Mouse (Mus musculus) heart, postnatal 36 days (tissue): Measurements from ENCODE around the gene Arhgap10. TPM values are rescaled to one million over a fixed set of nuclear protein-coding genes. Genes with fewer than 3 reads are reported as not detected.

Experiments
- DNase-seq, 2 experiments: peaks; one replicate each; pipeline ENCODE4 v3.0.0; 2021 to 2022
- intact Hi-C: fragments of 180-260 bp; cut with DNase I; formaldehyde crosslinking; loops from one replicate; pipeline ENCODE4 v1.15.1; 2025
- total RNA-seq, 2 experiments: library from RNA; stranded (reverse); gene quantifications; 2 replicates each; pipeline ENCODE4 v1.2.3; 2021

Arhgap10 gene
- total RNA-seq, 2 experiments from 2014 or later, result 56.4 to 61.9 TPM

DNA sequence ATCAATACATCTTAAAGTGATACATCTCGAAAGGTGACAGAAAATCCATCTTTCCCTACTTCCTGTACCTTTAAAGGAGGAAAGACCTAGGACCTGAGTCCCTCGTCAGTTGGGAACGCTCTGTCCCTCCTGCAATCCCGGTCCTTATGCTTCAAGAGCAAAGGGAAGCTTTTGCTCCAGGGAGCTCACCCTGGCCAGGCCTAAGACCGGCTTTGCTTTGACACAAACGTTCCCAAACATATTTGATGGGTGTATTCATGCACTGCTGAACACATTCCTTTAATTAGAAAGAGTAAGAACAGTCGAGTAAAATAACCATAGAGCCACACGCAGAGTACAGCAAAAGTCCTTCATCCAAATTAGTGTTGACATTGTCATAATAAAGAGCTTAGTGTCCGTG, 199.2 kb downstream of the Arhgap10 start:
- DNase-seq, result no peak
- intact Hi-C loops, result loop anchor here (10.0 kb wide), 1 partner anchor 1254 kb away; no protein-coding TSS in a partner anchor

DNA sequence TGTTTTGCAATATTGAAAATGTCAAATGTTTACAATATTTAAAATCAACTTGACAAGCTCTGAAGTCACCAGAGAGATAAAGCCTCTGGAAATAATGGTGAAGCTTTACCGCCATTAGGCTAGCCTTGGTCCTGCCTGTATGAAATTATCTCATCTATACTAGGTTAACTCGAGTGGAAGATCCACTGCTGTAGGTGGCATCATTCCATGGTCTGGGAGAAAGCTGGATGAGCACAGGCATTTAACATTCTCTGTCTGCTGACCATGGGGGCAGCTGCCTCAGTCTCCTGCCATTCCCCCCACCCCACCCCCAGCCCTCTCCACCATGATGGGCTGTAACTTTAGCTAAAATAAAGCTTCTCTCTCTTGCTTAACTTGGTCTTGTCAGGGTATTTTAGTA, 200.0 kb downstream of the Arhgap10 start:
- intact Hi-C loops, result loop anchor here (10.0 kb wide), 1 partner anchor 1253 kb away; no protein-coding TSS in a partner anchor
- no peak for DNase-seq

DNA sequence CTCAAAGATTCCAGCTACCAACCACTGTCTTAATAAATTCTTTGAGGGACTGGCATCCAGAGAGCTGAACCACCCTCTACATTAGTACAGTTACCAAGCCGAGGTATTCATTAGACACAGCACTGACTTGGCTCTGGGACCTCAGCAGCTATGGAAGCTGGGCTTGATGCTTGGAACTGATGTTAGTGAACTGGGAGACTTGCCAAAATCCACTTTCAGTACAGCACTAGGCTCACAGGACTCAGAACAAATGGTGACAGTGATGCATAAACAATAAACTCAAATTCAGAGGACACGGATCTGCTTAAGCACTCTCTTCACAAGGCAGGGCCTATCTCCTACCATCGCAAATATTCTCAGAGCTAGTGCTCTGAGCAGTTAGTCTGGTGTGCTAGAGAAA, 204.8 kb downstream of the Arhgap10 start:
- intact Hi-C loops, result loop anchor here (5.0 to 10.0 kb wide), 2 partner anchors 411 to 1248 kb away; no protein-coding TSS in a partner anchor
- DNase-seq, result no peak

DNA sequence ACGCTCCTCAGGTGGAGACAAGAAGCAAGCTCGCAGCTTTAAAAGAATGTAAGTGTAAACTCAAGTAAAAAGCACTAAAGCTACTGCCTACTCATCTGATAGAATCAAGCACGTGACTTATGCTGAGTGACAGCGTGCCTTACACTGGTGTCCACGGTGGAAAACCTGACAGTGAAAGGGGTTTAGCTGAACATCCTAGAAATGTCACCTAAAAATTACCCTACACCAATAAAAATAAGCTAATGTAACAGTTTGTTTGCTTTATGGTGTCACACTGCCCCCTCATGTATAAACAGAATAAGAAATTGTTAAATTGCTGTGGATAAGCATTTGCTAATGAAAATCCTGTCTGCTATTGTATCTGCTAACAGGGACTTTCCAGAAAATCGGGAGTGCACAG, 206.0 kb downstream of the Arhgap10 start:
- intact Hi-C loops, result loop anchor here (1.0 to 10.0 kb wide), 3 partner anchors 157 to 1247 kb away; no protein-coding TSS in a partner anchor
- DNase-seq, result no peak

DNA sequence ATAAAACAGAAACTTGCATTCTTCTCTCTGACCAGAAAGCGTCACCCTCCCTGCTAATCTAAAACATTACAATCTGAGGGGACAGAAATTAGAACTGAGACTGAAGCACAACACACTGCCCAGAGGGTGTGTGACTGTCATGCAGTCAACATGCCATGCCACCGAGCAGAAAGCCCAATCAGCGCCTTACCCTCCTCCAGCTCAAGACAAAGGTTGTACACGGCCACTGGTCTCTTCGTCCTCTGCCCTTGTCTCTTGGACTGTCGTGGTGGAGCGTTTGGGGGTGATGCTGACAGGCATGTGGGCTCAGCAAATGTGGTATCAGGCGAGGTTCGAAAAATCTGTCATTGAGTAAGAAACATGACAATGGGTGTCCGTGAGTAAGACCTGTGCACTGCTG, 207.2 kb downstream of the Arhgap10 start:
- intact Hi-C loops, result loop anchor here (5.0 to 10.0 kb wide), 2 partner anchors 408 to 1246 kb away; no protein-coding TSS in a partner anchor

DNA sequence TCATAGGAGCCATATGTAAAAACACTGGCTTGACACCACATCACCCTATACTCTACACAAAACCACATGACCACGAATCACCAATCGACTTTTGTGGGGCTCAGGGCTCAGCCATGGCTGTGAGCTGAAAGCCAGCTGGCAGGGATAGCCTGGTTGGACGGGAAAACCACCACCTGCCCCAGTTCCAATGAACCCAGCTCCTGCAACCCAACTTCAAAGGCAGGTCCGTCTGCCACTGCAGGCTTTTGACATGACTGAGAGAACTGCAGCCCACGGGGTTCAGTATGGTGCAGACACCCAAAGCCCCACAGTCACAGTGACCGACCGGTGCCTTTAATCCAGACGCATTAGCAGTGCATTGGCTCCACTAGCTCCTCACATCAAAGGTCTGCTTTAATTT, 207.7 kb downstream of the Arhgap10 start:
- DNase-seq, result peak; percentile 25 to 32
- intact Hi-C loops, result loop anchor here (5.0 to 10.0 kb wide), 2 partner anchors 408 to 1245 kb away; no protein-coding TSS in a partner anchor

More for the DNA sequence above, 207.2 kb downstream of the Arhgap10 start:
- DNase-seq, result no peak

DNA sequence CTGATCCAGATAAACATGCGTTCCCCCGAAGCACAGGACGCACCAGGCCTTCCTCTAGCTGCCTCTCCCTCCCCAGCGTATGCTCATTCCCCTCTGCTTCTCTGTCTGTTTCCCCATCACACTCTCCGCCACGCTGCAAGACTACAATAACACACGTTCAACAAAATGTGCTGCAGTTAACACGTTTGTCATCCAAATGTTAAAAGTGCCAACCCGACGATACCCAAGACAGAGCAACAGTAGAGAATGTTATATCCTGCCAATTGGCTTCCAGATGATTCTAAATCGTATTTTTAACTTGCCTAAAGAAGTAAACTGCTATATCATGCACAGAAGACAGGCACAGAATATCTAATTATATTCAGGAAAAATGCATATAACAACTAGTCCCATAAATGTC, 223.2 kb downstream of the Arhgap10 start:
- intact Hi-C loops, result no loop called here
- no peak for DNase-seq

DNA sequence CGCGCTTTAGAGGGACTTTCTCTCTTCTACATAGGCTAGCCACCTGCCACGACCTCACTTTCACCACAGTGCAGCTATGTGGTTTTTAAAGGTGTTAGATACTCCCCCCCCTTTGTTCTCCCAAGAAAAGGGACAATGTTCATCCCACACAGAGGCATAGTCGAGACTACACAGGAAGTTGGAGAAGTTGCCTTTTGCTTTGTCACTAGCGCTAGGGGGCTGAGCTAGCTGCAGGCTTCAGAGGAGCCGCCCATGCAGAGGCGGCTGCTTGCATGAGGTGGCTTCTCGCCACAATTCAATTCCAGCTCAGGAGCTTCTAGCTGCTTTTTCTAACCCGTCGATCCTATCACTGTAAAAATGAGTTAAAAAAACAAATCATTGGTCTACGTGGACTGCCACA, 225.1 kb downstream of the Arhgap10 start:
- DNase-seq, result no peak
- intact Hi-C loops, result no loop called here

DNA sequence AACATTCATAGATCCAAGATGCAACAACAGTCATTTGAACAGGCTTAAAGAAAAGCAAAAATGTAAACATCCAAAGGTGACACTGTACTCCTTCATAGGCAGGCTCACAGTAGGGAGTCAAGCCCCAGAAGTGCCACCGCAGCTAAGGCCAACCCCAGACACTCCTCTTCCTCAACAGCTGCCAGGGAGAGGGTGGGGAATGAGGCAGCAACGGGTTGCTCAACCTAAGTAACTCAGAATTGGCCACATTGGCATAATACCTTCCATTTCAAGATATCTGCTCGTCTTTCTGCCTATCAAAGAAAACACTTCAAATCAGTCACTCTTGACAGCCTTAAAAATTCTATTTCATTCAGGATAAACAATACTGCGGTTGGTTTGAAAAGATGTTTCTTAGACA, 225.6 kb downstream of the Arhgap10 start:
- intact Hi-C loops, result no loop called here
- DNase-seq, result no peak

DNA sequence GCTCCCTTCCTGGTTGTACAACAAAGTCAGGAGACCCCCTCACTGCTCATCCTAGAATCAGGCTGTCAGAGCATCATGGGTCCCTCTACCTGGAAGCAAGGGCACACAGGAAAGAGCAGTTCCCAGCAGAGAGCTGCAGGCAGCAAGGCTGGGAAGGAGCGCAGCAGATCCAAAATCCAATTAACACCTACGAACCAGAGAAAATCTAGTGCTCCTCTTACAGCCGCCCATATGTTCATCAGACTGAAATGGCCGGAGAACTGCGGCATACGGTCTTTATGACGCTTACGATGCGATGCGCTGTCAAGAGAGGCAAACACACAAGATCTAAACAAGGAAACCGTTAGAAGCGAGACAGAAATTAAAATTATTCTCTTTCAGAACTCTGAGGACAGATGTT, 229.3 kb downstream of the Arhgap10 start:
- DNase-seq, result no peak
- intact Hi-C loops, result no loop called here

DNA sequence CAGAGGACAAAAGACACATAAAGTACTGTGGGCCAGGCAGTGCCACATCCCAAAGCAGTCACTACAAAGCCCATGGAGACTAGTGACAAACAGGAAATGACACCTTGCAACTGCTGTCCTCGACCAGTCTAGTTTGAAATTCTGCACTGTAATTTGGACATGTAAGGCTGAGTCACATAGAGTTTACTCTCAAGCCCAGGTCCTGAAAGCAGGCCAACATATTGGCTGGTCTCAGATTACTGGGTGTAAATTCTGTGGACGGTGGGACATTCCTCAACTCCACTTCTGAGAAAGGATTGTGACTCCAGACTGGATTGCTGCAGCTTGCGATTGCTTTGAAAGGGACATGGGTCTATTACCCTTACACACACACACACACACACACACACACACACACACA, 229.7 kb downstream of the Arhgap10 start:
- intact Hi-C loops, result no loop called here
- no peak for DNase-seq

DNA sequence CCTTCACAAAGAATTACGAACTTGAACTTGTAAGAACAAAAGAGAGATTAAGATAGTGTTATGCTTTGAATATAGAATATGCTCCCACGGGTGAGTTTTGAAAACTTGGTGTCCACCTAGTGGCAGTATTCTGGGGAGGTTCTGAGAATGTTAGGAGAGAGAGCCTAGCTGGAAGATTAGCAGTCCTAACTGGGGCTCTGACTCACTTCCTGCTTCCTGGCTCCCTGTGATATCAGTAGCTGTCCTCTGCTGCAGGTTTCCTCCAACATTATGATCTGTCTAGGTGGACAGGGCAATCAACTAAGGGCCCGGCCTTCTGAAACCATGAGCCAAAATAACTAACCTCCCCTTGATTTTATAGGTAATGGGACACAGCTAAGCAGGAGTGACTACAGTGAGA, 233.3 kb downstream of the Arhgap10 start:
- DNase-seq, result no peak
- intact Hi-C loops, result no loop called here

DNA sequence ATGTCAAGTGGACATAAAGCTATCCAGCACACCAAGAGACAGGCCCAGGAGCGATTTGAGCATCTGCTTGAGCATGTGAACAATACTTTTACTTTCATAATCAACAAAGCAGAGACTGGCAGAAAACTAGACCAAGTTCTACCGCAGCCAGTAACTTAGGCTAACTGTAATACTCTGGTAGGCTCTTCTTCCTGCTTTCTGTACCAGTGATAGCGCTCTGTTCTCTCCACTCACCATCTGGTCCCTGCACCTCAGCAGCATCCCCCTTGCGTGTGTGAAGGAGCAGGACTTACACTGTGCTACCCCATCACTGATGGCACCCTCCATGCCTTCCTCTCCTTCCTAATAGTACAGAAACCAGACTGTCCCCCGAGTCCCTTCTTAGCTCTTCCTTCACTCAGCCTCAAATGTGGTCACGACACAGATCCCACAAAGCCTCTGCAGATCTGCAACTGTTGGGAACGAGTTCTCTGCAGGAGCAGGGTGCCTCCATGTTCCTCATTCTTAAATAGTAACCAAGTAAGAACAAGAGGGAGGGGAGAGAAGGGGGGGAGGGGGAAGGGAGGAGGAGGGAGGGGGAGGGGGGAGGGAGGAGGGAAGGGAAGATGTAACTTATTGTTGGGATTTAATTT, 235.0 kb downstream of the Arhgap10 start:
- no peak for DNase-seq
- intact Hi-C loops, result no loop called here

DNA sequence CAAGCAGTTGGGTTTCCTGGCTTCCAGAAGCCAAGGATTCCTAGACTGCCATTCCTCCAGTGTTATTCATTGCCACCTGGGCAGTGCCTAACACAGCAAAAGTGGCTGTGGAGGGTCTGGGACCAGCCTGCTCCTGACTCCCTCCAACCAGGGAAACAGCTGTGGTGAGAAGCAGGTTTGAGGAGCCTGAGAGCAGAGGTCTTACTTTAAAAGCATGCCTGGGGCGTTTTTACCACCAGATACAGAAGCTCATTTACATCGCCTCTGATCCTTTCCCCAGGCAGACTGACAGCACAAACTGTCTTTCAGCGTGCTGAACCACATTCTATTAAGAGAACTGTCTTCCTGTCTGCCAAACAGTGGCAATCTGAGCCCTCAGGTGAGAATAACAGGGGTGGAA, 237.8 kb downstream of the Arhgap10 start:
- no peak for DNase-seq
- intact Hi-C loops, result no loop called here

DNA sequence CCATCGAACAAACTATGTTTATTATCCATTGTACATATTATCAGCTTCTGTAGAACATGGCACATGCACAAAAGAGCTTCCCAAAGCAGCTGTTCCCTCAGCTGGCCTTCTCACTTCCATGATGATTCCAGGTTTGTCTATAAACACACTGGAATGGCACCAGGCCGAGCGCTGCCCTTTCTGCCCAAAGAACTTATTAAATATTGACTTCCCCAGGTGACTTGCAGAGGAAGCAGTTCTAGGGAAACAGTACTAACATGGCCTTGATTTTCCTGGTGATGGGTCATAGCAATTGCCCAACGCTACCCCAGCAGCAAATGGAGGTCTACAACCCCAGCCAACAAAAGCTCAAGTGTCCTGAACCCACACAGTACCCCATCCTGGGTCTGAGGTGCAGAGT, 239.5 kb downstream of the Arhgap10 start:
- intact Hi-C loops, result no loop called here
- DNase-seq, result no peak

DNA sequence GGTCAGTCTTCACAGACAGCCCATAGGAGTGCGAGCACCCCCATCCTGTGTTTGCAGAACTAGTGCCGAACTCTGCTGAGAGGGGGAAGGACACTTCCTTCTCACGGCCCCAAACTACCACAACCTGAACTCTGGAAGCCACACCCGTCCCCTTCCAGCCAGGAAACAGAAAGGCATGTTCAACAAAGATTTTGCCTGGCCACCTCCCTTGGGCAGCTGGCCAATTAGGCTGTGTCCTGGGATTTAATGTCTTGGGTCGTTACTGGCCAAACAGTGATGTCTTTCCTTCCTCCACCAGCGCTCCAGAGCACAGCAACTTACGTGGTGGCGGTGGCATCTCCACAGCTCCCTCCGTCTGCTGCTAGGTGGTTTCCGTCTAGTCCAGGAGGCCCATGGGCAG, 240.9 kb downstream of the Arhgap10 start:
- intact Hi-C loops, result no loop called here
- DNase-seq, result peak; percentile 65 to 70

DNA sequence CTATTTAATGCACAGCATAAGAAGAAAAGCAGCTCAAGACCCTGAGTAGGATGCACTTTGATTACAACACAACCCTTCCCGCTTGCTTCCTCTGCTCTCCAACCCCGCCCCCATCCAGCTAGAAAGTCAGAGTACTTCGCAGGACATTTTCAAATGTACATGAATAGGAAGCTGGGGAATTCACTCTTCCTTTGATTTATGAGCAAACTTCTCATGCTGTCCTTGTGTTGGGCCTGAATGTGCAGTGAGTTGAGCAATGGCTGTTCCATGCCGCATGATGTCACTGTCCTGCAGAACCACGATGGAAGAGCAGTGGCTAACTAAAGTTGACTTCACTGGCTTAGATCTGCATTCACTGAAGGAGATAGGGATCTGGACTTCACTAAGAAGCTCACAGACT, 242.2 kb downstream of the Arhgap10 start:
- intact Hi-C loops, result no loop called here
- no peak for DNase-seq

DNA sequence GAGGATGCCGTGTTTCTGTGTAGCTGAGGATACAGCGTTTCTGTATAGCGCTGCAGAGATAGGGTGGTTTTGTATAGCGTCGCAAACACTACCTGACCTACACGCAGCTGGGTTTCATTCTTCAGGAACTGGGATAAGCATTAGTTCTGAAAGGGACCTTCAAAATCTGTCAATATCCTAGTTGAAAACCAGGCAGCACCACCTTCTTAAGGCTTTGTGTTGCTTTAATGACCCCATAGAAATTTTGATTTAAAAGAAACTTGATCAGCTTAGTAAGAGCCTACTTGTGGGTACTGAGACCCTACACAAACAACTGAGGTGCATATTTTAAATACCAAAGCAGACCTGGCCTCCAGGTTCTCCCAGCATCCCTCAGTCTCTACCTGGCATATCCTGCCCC, 245.6 kb downstream of the Arhgap10 start:
- no peak for DNase-seq
- intact Hi-C loops, result no loop called here

DNA sequence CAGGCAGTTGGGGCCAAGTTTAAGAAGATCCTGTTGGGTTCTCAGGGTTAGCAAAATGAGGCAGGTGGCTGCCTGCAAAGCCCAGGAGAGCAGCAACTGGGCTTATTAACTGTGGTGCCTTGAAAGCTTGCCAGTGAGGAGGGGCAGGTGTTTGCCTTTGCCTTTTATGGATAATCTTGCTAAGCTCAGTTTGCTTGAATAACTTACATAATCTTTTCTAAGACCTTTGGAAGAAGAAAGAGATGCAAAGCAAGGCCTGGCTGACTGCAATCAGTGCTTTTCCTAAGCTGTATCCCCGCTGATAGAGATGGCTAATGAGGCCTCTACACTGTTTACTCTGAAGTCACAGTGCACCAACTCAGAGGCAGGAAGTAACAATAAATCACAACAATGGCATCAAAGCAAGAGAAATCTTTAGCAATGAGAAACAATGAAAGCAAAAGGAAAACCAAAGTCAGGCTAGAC, 249.8 kb downstream of the Arhgap10 start:
- intact Hi-C loops, result no loop called here

DNA sequence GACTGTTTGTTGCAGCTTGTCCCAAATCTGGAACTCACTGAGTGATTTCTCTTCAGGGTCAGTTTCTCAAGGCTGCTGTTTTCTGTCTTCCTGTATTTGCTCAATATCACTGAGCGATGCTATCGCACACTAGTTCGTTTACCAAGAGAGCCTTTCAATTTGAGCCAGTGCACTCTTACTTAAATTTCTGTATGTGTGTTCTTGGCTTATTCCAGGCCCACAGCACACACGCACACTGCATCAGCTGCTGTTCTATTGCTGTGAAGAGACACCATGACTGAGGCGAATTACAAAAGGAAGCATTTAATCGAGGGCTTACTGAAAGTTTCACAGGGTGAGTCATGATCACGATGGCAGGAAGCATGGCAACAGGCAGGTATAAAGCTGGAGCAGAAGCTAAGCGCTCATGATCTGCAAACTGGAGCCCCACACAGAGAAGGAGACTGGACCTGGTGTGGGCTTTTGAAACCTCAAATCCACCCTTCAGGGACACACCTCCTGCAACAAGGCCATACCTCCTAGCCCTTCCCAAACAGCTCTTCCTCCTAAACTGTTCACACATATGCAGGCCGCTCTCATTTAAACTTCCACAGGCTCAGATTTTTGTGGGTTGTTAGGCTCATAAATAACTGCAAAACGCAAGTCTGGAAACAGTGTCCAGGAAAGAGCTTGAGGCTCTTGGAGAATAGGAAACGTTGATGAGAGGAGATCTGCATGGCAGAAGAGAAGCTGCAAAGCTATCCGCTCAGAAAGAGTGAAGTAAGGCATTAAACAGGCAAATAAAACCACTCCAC, 255.3 kb downstream of the Arhgap10 start:
- intact Hi-C loops, result no loop called here
- DNase-seq, result no peak

More for the DNA sequence above, 249.8 kb downstream of the Arhgap10 start:
- DNase-seq, result no peak

DNA sequence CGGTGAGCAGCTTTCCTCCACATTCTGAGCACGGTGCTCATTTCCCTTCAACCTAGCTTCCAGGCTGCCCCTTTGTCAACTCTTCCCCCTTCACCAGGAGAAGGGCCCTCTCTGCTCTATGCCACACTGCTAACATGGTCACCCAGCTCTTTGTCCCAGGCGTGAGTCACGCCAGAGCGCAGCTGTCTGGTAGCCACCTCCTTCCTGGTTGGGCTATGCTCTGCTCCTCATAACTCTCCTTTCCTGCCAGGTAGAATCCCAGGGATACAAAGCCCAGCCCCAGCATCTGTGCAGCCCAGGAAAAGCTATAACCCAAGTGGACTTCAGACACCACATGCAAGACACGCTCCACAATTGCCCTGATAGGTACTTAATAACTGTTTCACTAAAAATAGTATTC, 256.5 kb downstream of the Arhgap10 start:
- DNase-seq, result no peak
- intact Hi-C loops, result no loop called here

DNA sequence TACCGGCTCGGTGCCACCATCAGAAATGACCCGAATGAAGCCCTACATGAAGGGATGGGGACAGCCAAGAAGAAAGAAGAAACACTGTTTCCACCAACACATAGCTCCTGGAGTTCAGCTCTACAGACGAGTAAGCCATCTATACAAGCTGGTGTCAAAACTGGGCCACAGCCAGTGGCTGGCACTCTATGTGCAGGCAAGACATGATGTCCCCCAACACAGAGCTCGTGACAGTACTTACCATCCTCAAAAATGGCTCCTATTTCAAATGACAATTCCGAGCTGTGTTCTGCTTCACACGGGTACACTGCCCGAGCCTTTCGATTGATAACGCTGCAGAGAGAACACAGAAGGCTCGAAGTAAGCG, 260.7 kb downstream of the Arhgap10 start:
- DNase-seq, result no peak

More for the DNA sequence above, 260.7 kb downstream of the Arhgap10 start:
- intact Hi-C loops, result no loop called here
